Mouse (Mus musculus): ENCODE measurements around the gene Hsbp1. TPM values are rescaled to one million over a fixed set of nuclear protein-coding genes. Genes with fewer than 3 reads are reported as not detected.
"Not testable (repeated sequence)": the region's sequence is repeated elsewhere in the genome, so short reads cannot be mapped to it uniquely, and the experiment has no call there.

Hsbp1 gene
- 704 and 825 TPM in 2 replicates for polyA plus RNA-seq (2014; fragmentation: Nextera tagmentation; extraction: Ambion mirVana)

DNA sequence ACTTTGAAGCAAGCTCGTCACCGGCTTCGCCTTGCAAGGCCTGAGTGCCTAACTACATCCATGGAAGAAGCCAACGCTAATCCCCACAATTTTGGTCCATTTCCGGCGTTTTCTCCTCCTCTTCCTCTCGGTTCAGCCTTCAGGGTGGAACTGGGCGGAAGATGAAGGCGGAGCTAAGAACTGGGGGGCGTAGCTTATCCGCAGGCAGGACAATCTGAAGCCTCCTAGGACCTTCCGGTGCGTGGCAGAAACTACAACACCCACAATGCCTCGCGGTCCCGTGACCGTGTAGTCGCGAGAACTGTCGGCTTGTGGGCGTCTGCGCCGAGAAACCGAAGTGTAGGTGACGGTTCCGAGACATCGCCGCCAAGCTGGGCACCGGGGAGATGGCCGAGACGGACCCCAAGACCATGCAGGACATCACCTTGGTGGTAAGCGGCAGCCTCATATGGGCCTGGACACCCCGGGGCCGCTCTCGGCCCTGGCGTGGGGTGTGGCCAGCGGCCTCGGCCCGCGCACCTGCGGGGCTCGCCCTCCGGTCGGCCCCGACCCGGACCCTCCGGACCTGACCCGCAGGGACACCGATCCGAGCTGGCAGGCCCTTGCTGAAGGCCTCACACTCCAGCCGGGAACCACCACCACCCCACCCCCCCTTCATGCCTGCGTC, at the start of gene Hsbp1:
Hsbp1 (plus strand) TSS at position 299 of the 667 bp plus-strand sequence.
- 2% methylated on average over 49 of the region's 52 CpGs for WGBS
- H3K36me3 ChIP-seq (ENCODE audit: control insufficient read depth, insufficient read depth, low read length): peaks cover 17% of the 10 kb centered on the region
- peak within 1 kb of the TSS; percentile 57; the same call in 1 of the 2 replicates for H3K27ac ChIP-seq (ENCODE audit: low read depth, low read length)
- peak within 1 kb of the TSS; percentile 95 for H3K9ac ChIP-seq (replicated peaks; ENCODE audit: low read depth, low read length)
- no peaks in the 10 kb centered on the region for H3K27me3 ChIP-seq (ENCODE audit: control insufficient read depth, insufficient read depth, low read length)
- H3K4me2 ChIP-seq (ENCODE audit: low read depth, low read length): peak within 1 kb of the TSS; percentile 68
- peak within 1 kb of the TSS; percentile 97 for H3K4me3 ChIP-seq (ENCODE audit: low read depth, low read length)
- no peaks in the 10 kb centered on the region for H3K9me3 ChIP-seq (ENCODE audit: control insufficient read depth, low read length)
- H3K4me1 ChIP-seq (ENCODE audit: control insufficient read depth, insufficient read depth, low read length): peaks cover 7% of the 10 kb centered on the region
- peak; percentile 98 for ATAC-seq (ENCODE audit: low read depth)

DNA sequence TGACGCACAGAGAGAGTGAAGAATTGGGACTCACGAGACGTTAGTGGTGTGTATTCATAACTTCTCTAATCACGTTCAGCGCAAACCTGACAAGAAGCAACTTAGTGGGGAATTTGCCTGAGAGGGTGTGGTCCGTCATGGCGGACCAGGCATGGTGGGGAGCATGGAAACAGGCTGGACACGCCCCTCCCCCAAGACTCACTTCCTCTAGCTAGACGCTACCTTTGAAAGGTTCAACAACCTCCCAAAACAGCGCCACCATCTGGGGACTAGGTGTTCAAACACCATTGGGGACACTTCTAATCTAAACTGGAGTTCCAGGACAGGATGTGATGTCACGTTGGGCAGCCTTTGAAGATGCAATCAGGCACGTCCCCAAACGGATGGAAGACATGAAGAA, 48.8 kb upstream of the Hsbp1 start:
- H3K27ac ChIP-seq (ENCODE audit: low read depth, low read length): no peak overlapping the region
- no peaks in the 10 kb centered on the region for H3K4me1 ChIP-seq (ENCODE audit: control insufficient read depth, insufficient read depth, low read length)
- no peaks in the 10 kb centered on the region for H3K27me3 ChIP-seq (ENCODE audit: control insufficient read depth, insufficient read depth, low read length)
- H3K9ac ChIP-seq (replicated peaks; ENCODE audit: low read depth, low read length): no peak overlapping the region
- H3K4me3 ChIP-seq (ENCODE audit: low read depth, low read length): no peak overlapping the region
- ATAC-seq (ENCODE audit: low read depth): no peak
- no peaks in the 10 kb centered on the region for H3K36me3 ChIP-seq (ENCODE audit: control insufficient read depth, insufficient read depth, low read length)
- no peaks in the 10 kb centered on the region for H3K9me3 ChIP-seq (ENCODE audit: control insufficient read depth, low read length)
- 80% methylated on average over 13 of the region's 13 CpGs for WGBS
- H3K4me2 ChIP-seq (ENCODE audit: low read depth, low read length): no peak overlapping the region

DNA sequence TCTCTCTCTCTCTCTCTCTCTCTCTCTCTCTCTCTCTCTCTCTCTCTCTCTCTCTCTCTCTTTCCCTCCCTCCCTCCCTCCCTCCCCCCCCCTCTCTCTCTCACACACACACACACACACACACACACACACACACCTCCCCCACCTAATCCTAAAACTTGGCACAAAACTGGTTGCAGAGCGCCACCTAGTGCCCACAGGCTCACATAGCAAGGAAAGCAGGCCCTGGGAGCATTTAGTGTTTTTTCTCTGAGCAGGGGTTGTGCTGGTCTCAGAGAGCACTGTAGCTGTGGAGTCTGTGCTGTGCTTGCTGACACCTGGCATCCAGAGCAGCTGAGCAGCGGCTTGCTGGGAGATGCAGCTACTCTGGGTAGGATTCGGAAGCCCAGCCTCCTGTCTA, 46.5 kb upstream of the Hsbp1 start:
- not testable (repeated sequence) for H3K4me3 ChIP-seq (ENCODE audit: low read depth, low read length); H3K4me1 ChIP-seq (ENCODE audit: control insufficient read depth, insufficient read depth, low read length); H3K27me3 ChIP-seq (ENCODE audit: control insufficient read depth, insufficient read depth, low read length); ATAC-seq (ENCODE audit: low read depth); H3K27ac ChIP-seq (ENCODE audit: low read depth, low read length); H3K9ac ChIP-seq (replicated peaks; ENCODE audit: low read depth, low read length); H3K9me3 ChIP-seq (ENCODE audit: control insufficient read depth, low read length); H3K36me3 ChIP-seq (ENCODE audit: control insufficient read depth, insufficient read depth, low read length); H3K4me2 ChIP-seq (ENCODE audit: low read depth, low read length)
- WGBS: 31% methylated on average over 3 of the region's 3 CpGs

- Histone ChIP-seq H3K9me3 (ENCODE audit: control insufficient read depth, low read length) (no peaks in the 10 kb centered on the region), H3K4me2 (ENCODE audit: low read depth, low read length) (no peak overlapping the region), H3K9ac (replicated peaks; ENCODE audit: low read depth, low read length) (no peak overlapping the region), H3K4me1 (ENCODE audit: control insufficient read depth, insufficient read depth, low read length) (no peaks in the 10 kb centered on the region), H3K4me3 (ENCODE audit: low read depth, low read length) (no peak overlapping the region), H3K27ac (ENCODE audit: low read depth, low read length) (no peak overlapping the region), H3K27me3 (ENCODE audit: control insufficient read depth, insufficient read depth, low read length) (no peaks in the 10 kb centered on the region), H3K36me3 (ENCODE audit: control insufficient read depth, insufficient read depth, low read length) (no peaks in the 10 kb centered on the region)
- 90% methylated on average over 5 of the region's 5 CpGs for WGBS
- ATAC-seq (ENCODE audit: low read depth): no peak
These were observed 44.0 kb upstream of the Hsbp1 start for GRCm38 (mm10) chr8:119300335-119300734.

- 76% methylated on average over 8 of the region's 8 CpGs for WGBS
These were observed 40.1 kb upstream of the Hsbp1 start for GRCm38 (mm10) chr8:119304196-119304595.

GRCm38 (mm10) chr8:119311412-119311811, 32.9 kb upstream of the Hsbp1 start:
- no peak overlapping the region for H3K4me2 ChIP-seq (ENCODE audit: low read depth, low read length)

More at GRCm38 (mm10) chr8:119304196-119304595, 40.1 kb upstream of the Hsbp1 start:
- H3K27me3 ChIP-seq (ENCODE audit: control insufficient read depth, insufficient read depth, low read length): no peaks in the 10 kb centered on the region
- no peak overlapping the region for H3K27ac ChIP-seq (ENCODE audit: low read depth, low read length)
- no peaks in the 10 kb centered on the region for H3K9me3 ChIP-seq (ENCODE audit: control insufficient read depth, low read length)
- no peak overlapping the region for H3K4me3 ChIP-seq (ENCODE audit: low read depth, low read length)
- H3K36me3 ChIP-seq (ENCODE audit: control insufficient read depth, insufficient read depth, low read length): no peaks in the 10 kb centered on the region
- no peak for ATAC-seq (ENCODE audit: low read depth)
- H3K4me2 ChIP-seq (ENCODE audit: low read depth, low read length): no peak overlapping the region
- H3K9ac ChIP-seq (replicated peaks; ENCODE audit: low read depth, low read length): no peak overlapping the region
- H3K4me1 ChIP-seq (ENCODE audit: control insufficient read depth, insufficient read depth, low read length): no peaks in the 10 kb centered on the region

GRCm38 (mm10) chr8:119323215-119323614, 21.1 kb upstream of the Hsbp1 start:
- H3K4me2 ChIP-seq (ENCODE audit: low read depth, low read length): no peak overlapping the region
- ATAC-seq (ENCODE audit: low read depth): no peak
- no peaks in the 10 kb centered on the region for H3K27me3 ChIP-seq (ENCODE audit: control insufficient read depth, insufficient read depth, low read length)
- no peaks in the 10 kb centered on the region for H3K36me3 ChIP-seq (ENCODE audit: control insufficient read depth, insufficient read depth, low read length)
- H3K27ac ChIP-seq (ENCODE audit: low read depth, low read length): no peak overlapping the region
- H3K9me3 ChIP-seq (ENCODE audit: control insufficient read depth, low read length): no peaks in the 10 kb centered on the region
- H3K4me3 ChIP-seq (ENCODE audit: low read depth, low read length): no peak overlapping the region
- WGBS: 63% methylated on average over 6 of the region's 6 CpGs
- H3K4me1 ChIP-seq (ENCODE audit: control insufficient read depth, insufficient read depth, low read length): no peaks in the 10 kb centered on the region
- no peak overlapping the region for H3K9ac ChIP-seq (replicated peaks; ENCODE audit: low read depth, low read length)

More at GRCm38 (mm10) chr8:119311412-119311811, 32.9 kb upstream of the Hsbp1 start:
- no peak overlapping the region for H3K9ac ChIP-seq (replicated peaks; ENCODE audit: low read depth, low read length)
- no peaks in the 10 kb centered on the region for H3K27me3 ChIP-seq (ENCODE audit: control insufficient read depth, insufficient read depth, low read length)
- no peaks in the 10 kb centered on the region for H3K9me3 ChIP-seq (ENCODE audit: control insufficient read depth, low read length)
- no peak overlapping the region for H3K27ac ChIP-seq (ENCODE audit: low read depth, low read length)
- ATAC-seq (ENCODE audit: low read depth): no peak
- no peaks in the 10 kb centered on the region for H3K4me1 ChIP-seq (ENCODE audit: control insufficient read depth, insufficient read depth, low read length)
- WGBS: 23% methylated on average over 3 of the region's 3 CpGs
- H3K36me3 ChIP-seq (ENCODE audit: control insufficient read depth, insufficient read depth, low read length): no peaks in the 10 kb centered on the region
- no peak overlapping the region for H3K4me3 ChIP-seq (ENCODE audit: low read depth, low read length)

GRCm38 (mm10) chr8:119339546-119339945, 4.7 kb upstream of the Hsbp1 start:
- no peak for ATAC-seq (ENCODE audit: low read depth)
- Histone ChIP-seq H3K4me1 (ENCODE audit: control insufficient read depth, insufficient read depth, low read length) (no peaks in the 10 kb centered on the region), H3K27ac (ENCODE audit: low read depth, low read length) (no peak overlapping the region), H3K4me2 (ENCODE audit: low read depth, low read length) (no peak overlapping the region), H3K4me3 (ENCODE audit: low read depth, low read length) (no peak overlapping the region), H3K36me3 (ENCODE audit: control insufficient read depth, insufficient read depth, low read length) (no peaks in the 10 kb centered on the region), H3K9ac (replicated peaks; ENCODE audit: low read depth, low read length) (no peak overlapping the region), H3K9me3 (ENCODE audit: control insufficient read depth, low read length) (no peaks in the 10 kb centered on the region), H3K27me3 (ENCODE audit: control insufficient read depth, insufficient read depth, low read length) (no peaks in the 10 kb centered on the region)
- WGBS: 86% methylated on average over 4 of the region's 4 CpGs

- no peak overlapping the region for H3K9ac ChIP-seq (replicated peaks; ENCODE audit: low read depth, low read length)
- 86% methylated on average over 3 of the region's 3 CpGs for WGBS
- peaks cover 7% of the 10 kb centered on the region for H3K4me1 ChIP-seq (ENCODE audit: control insufficient read depth, insufficient read depth, low read length)
- peak; percentile 16; the same call in 1 of the 2 replicates for ATAC-seq (ENCODE audit: low read depth)
- H3K4me2 ChIP-seq (ENCODE audit: low read depth, low read length): peak overlapping the region; percentile 37
- peaks cover 17% of the 10 kb centered on the region for H3K36me3 ChIP-seq (ENCODE audit: control insufficient read depth, insufficient read depth, low read length)
- no peaks in the 10 kb centered on the region for H3K9me3 ChIP-seq (ENCODE audit: control insufficient read depth, low read length)
- H3K4me3 ChIP-seq (ENCODE audit: low read depth, low read length): peak overlapping the region; percentile 97
- H3K27me3 ChIP-seq (ENCODE audit: control insufficient read depth, insufficient read depth, low read length): no peaks in the 10 kb centered on the region
- no peak overlapping the region; the same call in 1 of the 2 replicates for H3K27ac ChIP-seq (ENCODE audit: low read depth, low read length)
These were observed 682 bp upstream of the Hsbp1 start for GRCm38 (mm10) chr8:119343606-119344005.

All from neural tube, embryonic 14.5 days (tissue).